Mouse (Mus musculus): ENCODE measurements around the gene Becn1.

- TF ChIP-seq EP300 (IDR thresholded peaks at IDR 0.05; ENCODE audit: low read depth) = peak; percentile 18; the same call in 1 of the 2 replicates
- TF ChIP-seq CTCF (IDR thresholded peaks at IDR 0.05; ENCODE audit: low read depth) = peak; percentile 83
These were observed 53.7 kb downstream of the Becn1 start for GRCm38 (mm10) chr11:101248258-101248994.
